ENCODE assay signal across 8 mouse cellular contexts in genomic region chr17:8372286-8373046, GRCm38 (mm10). TPM values are rescaled to one million over a fixed set of nuclear protein-coding genes. Genes with fewer than 3 reads are reported as not detected.
DNase-seq lines count a peak whose midpoint lies in the region; ATAC-seq lines count a peak whose summit lies in the region.

No protein-coding gene starts in this region.

- H3K4me3 ChIP-seq in megakaryocyte, embryonic 14.5 days (replicated peaks) = peak overlapping the region; percentile 91

- H3K27me3 ChIP-seq in megakaryocyte, embryonic 14.5 days (replicated peaks) = peaks cover 6% of the 10 kb centered on the region

- no peaks in the 10 kb centered on the region for H3K36me3 ChIP-seq in megakaryocyte, embryonic 14.5 days (replicated peaks; ENCODE audit: low read length)

- peak; percentile 77 for DNase-seq in T-cell, adult 2 months (ENCODE audit: low spot score)
- peak; percentile 29 to 48 for DNase-seq in gastrocnemius, adult 8-10 months (ENCODE audit: low spot score in 2 of 2)
- peak; percentile 89 for DNase-seq in hindlimb bud, embryonic 11.5 days (ENCODE audit: extremely low spot score, low read depth, low spot score)
- DNase-seq in left cerebral cortex, adult 8-10 months (ENCODE audit: low spot score in 2 of 2) = peak; percentile 61 to 65
- DNase-seq in right cerebral cortex, postnatal 10 days (ENCODE audit: low spot score in 2 of 2) = peak; percentile 87 to 90
- peak; percentile 73 for DNase-seq in urinary bladder, postnatal 25 days (ENCODE audit: low spot score)

- peak; percentile 73 for ATAC-seq in common myeloid progenitor, adult 5-6 weeks (replicated peaks; ENCODE audit: low read depth, poor library complexity, severe bottlenecking)

- H3K9me3 ChIP-seq in megakaryocyte, embryonic 14.5 days = no peaks in the 10 kb centered on the region

- peaks cover 40% of the 10 kb centered on the region for H3K4me1 ChIP-seq in megakaryocyte, embryonic 14.5 days

RNA-seq across cellular contexts. Expression of gene T2, which starts 16.7 kb away (rescaled TPM):
- total RNA-seq in common myeloid progenitor, adult 5-6 weeks (2017) = not detected in 2 replicates
- not detected for total RNA-seq in gastrocnemius, adult 8-10 months (2022)
- 1 to 10 TPM in 2 of 4 experiments, under 1 TPM in 2; 0.44 to 1.3 (median 0.87) TPM for total RNA-seq in left cerebral cortex, adult 8-10 months (2022)
- not detected in 2 replicates for polyA plus RNA-seq in megakaryocyte, embryonic 14.5 days (2012; ENCODE audit: insufficient read depth, low replicate concordance)

RNA-seq across cellular contexts. Expression of gene Prr18, which starts 35.2 kb away (rescaled TPM):
- total RNA-seq in common myeloid progenitor, adult 5-6 weeks (2017) = 0.32 and 0.34 TPM in 2 replicates
- under 1 TPM in 3 of 4 experiments, not detected in 1; 0.08 to 0.46 (median 0.10) TPM for total RNA-seq in gastrocnemius, adult 8-10 months (2022)
- total RNA-seq in left cerebral cortex, adult 8-10 months (2022) = 10 to 100 TPM; 26.4 to 28.5 (median 27.1) TPM
- 0.48 and 1.9 TPM in 2 replicates for polyA plus RNA-seq in megakaryocyte, embryonic 14.5 days (2012; ENCODE audit: insufficient read depth, low replicate concordance)

Comparison
In these comparisons a context has a peak if more than half of its experiments do, and no peak if none do; other contexts are left out.
1. Peak in every context shown above with its lines: DNase-seq, ATAC-seq and H3K4me3 ChIP-seq.
2. DNase-seq: peak in every context shown above with its lines; median percentile 89 in hindlimb bud, embryonic 11.5 days; 88 in right cerebral cortex, postnatal 10 days; 77 in T-cell, adult 2 months; 73 in urinary bladder, postnatal 25 days; 63 in left cerebral cortex, adult 8-10 months; 38 in gastrocnemius, adult 8-10 months.
3. RNA of gene Prr18, which starts 35.2 kb away (total RNA-seq): 26.4 to 28.5 TPM in left cerebral cortex, adult 8-10 months; 0.32 to 0.34 TPM in common myeloid progenitor, adult 5-6 weeks and 0.08 to 0.46 TPM in gastrocnemius, adult 8-10 months; every median in the first group is over 10 times any median in the second.